Mouse (Mus musculus) embryonic facial prominence, embryonic 15.5 days (tissue): ENCODE data around the gene Mpeg1. TPM values are rescaled to one million over a fixed set of nuclear protein-coding genes. Genes with fewer than 3 reads are reported as not detected.

ENCODE experiments used
- ATAC-seq: fragments of 200-750 bp; cut with Nextera tagmentation; 2 replicates; pipeline ENCODE4 v1.8.0; 2017; ENCODE audit warnings: low read depth, moderate TSS enrichment; ENCODE audit not compliant: insufficient number of reproducible peaks, low FRiP score, low TSS enrichment
- H3K27ac ChIP-seq: fragments of 300-500 bp; sonication (generic); replicated peaks from 2 replicates; pipeline ENCODE4 v1.5.1; 2015; ENCODE audit warnings: mild to moderate bottlenecking, inconsistent platforms
- H3K27me3 ChIP-seq: fragments of 300-500 bp; sonication (generic); 2 replicates; pipeline ENCODE4 v1.6.1; 2015; ENCODE audit warnings: inconsistent platforms
- H3K36me3 ChIP-seq: fragments of 300-500 bp; sonication (generic); 2 replicates; pipeline ENCODE4 v1.6.1; 2015; ENCODE audit warnings: mild to moderate bottlenecking, inconsistent platforms
- H3K4me1 ChIP-seq: fragments of 300-500 bp; sonication (generic); 2 replicates; pipeline ENCODE4 v1.6.1; 2015; ENCODE audit warnings: inconsistent platforms
- H3K4me2 ChIP-seq: fragments of 300-500 bp; sonication (generic); replicated peaks from 2 replicates; pipeline ENCODE4 v1.6.1; 2015; ENCODE audit warnings: mild to moderate bottlenecking, inconsistent platforms
- H3K4me3 ChIP-seq: fragments of 300-500 bp; sonication (generic); replicated peaks from 2 replicates; pipeline ENCODE4 v1.5.1; 2015; ENCODE audit warnings: mild to moderate bottlenecking, inconsistent platforms
- H3K9ac ChIP-seq: fragments of 300-500 bp; sonication (generic); 2 replicates; pipeline ENCODE4 v1.6.1; 2015; ENCODE audit warnings: inconsistent platforms
- H3K9me3 ChIP-seq: fragments of 300-500 bp; sonication (generic); replicated peaks from 2 replicates; pipeline ENCODE4 v1.6.1; 2016; ENCODE audit warnings: inconsistent platforms
- WGBS: fragments of 180-500 bp; shearing (Covaris S2); methylation state at CpG from one replicate; pipeline ENCODE4 v1.1.7; 2015; 5-methylcytosine and 5-hydroxymethylcytosine counted together
- polyA plus RNA-seq: library from polyadenylated mRNA; unstranded; fragments of >200 nt; fragmentation: Nextera tagmentation; extraction: Ambion mirVana; gene quantifications from 2 replicates; pipeline ENCODE4 v1.2.1, GENCODE M21; 2015

Gene Mpeg1
- polyA plus RNA-seq, 1 experiment from 2014 or later = 0.87 TPM

DNA sequence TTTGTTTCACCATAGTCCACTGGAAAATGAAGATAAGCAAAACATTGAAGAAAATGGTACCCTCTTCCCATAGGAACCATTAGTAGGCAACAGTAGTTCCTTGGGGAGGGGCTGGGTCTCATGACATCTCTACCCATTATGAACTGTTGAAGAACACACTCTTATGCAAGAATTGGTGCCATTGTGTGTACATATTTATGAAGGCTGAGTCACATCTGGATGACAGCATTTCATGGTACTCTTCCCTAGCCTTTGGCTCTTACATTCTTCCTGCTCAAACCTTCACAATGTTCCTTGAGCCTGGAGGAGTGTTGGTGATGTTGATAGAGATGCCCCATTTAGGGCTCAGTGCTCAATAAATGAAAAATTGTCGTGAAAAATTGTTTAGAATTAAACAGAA is 21.0 kb upstream of the Mpeg1 start:
- no peak overlapping the region for H3K4me3 ChIP-seq

DNA sequence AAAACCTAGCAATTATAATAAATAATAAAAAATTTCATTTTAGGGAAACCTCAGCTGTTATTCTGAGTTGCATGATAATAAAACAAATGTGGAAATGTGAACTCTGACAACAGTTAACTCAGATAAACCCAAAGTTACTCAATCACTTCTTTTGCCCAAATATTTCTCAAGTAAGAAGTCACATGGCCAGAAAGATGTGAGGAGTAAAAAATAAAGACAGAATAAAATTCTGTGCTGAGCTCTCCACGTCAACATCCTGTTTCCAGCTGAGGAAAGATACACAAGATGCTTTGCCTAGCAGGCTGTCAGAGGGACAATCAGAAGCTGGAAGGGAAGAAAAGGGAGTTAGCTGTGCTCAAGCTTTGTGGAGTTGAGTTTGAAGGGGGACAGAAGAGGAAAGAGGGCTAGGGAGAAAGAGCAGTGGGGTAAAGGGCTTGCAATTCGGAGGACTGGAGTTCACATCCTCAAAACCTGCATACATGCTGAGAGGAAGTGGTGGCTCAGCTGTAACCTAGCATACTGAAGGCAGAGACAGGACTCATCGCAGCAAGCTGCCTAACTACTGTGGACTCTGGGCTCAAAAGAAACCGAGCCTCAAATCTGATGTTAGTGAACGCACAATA is 20.4 kb upstream of the Mpeg1 start:
- no peak overlapping the region for H3K9ac ChIP-seq
- H3K4me1 ChIP-seq = no peaks in the 10 kb centered on the region
- no peak overlapping the region for H3K4me2 ChIP-seq
- H3K27me3 ChIP-seq = no peaks in the 10 kb centered on the region
- no peak overlapping the region for H3K4me3 ChIP-seq
- WGBS = 59% methylated on average over 5 of the region's 5 CpGs
- no peak overlapping the region for H3K27ac ChIP-seq
- H3K9me3 ChIP-seq = no peaks in the 10 kb centered on the region
- H3K36me3 ChIP-seq = no peaks in the 10 kb centered on the region
- no peak for ATAC-seq

More for the DNA sequence above, 21.0 kb upstream of the Mpeg1 start:
- Histone ChIP-seq H3K4me2 (no peak overlapping the region), H3K9ac (no peak overlapping the region), H3K4me1 (no peaks in the 10 kb centered on the region), H3K27ac (no peak overlapping the region), H3K36me3 (no peaks in the 10 kb centered on the region), H3K9me3 (no peaks in the 10 kb centered on the region), H3K27me3 (no peaks in the 10 kb centered on the region)
- no peak for ATAC-seq
- WGBS = 38% methylated on average over 1 of the region's 1 CpGs

DNA sequence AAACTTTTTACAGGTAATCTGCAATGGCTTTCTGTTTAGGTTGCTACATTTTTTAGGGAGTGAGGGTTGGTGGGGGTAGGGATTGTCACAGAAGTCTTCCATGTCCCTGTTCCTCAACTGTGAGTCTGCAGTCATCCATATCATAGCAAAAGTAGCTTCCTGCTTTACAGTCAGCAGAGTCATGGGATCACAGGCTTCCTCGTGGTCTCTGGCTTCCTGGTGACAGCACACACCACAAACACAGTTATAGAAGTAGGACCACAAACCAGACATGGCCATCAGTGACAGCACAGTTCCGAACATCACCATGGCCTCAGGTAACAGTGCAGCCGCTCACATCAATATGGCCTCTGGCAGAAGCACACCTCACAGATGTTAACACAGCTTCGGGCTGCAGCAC is 18.0 kb upstream of the Mpeg1 start:
- Histone ChIP-seq H3K36me3 (no peaks in the 10 kb centered on the region), H3K4me3 (no peak overlapping the region), H3K4me1 (no peaks in the 10 kb centered on the region), H3K27me3 (no peaks in the 10 kb centered on the region), H3K27ac (no peak overlapping the region), H3K9me3 (no peaks in the 10 kb centered on the region), H3K4me2 (no peak overlapping the region), H3K9ac (no peak overlapping the region)
- 73% methylated on average over 4 of the region's 4 CpGs for WGBS
- no peak for ATAC-seq

DNA sequence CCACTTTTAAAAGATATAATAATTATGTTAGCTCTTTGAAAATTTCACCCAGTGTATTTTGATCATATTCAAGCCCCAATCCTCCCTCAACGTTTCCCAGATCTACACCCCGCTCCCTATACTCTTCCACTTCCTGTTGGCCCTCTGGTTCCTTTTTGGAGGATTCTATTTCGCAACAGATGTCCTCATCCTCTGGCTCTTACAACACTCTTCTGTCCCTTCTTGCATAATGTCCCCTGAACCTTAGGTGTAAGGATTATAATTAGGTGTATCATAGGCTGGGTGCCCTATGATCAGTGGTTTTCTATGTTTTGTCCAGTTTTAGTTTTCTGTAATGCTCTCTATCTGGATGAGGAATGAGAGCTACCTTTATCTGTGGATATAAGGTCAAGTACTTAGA is 15.6 kb upstream of the Mpeg1 start:
- H3K27ac ChIP-seq = no peak overlapping the region
- 64% methylated on average over 3 of the region's 3 CpGs for WGBS
- no peaks in the 10 kb centered on the region for H3K36me3 ChIP-seq
- no peaks in the 10 kb centered on the region for H3K27me3 ChIP-seq
- H3K4me2 ChIP-seq = no peak overlapping the region
- no peaks in the 10 kb centered on the region for H3K4me1 ChIP-seq
- H3K4me3 ChIP-seq = no peak overlapping the region
- no peaks in the 10 kb centered on the region for H3K9me3 ChIP-seq
- H3K9ac ChIP-seq = no peak overlapping the region
- no peak for ATAC-seq

DNA sequence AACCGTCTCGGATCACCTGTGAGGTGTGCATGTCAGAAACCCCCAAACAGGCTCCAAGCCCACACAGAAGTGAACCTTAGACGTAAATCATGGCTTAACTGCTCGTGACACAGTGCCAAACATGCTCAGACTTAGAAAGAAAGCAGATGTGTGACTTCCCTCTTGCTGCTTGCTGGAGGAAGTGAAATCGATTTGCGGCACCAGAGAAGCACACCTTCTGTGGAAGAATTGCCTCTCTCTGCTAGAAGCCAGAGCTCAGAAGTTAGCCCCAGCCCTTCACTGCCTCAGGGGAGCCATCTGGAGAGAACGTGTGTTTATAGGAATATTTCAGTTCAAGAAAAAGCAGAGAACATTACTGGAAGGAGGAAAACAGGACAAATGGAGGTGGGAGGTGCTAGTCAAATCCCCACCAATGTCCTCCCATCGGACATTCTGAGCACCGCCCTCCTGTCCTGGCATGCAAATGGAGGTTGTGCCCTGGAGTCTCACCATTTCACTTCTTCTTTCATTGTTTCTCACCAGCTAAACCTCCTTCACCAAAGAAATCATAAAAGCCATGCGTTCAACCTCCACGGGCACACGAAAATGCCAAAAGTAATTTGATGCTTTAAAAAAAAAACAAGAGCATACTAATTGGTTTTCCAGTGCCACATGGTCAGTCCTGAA is 3.0 kb upstream of the Mpeg1 start:
- Histone ChIP-seq H3K4me2 (peak overlapping the region; percentile 27; the same call in 1 of the 2 replicates), H3K9me3 (no peaks in the 10 kb centered on the region), H3K4me1 (peaks cover 6% of the 10 kb centered on the region; the same call in 1 of the 2 replicates), H3K27me3 (no peaks in the 10 kb centered on the region), H3K27ac (no peak overlapping the region), H3K9ac (no peak overlapping the region), H3K4me3 (0 out of 2 replicates have a peak overlapping the region, but pooled peaks have one; percentile 16), H3K36me3 (no peaks in the 10 kb centered on the region)
- ATAC-seq = no peak
- WGBS = 36% methylated on average over 12 of the region's 12 CpGs

DNA sequence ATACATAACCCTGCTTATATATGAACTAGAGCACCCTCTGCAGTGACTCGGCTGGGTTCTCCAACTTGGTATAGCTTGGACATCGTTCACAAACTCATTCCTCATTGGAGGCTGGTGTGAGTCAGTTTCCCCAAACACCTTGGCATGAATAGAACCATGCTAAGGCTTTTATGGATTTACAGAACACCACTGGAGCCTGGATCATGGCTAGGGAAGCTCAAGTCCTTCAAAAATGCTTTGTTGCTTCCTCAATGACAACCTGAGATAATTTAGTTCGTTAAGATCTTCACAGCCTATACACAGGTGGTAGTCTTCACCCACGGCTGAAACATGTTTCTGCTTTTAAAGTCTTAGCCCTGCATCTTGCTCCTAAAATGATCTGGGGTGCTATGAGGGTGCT is 1.1 kb upstream of the Mpeg1 start:
- 82% methylated on average over 4 of the region's 4 CpGs for WGBS
- Histone ChIP-seq H3K36me3 (no peaks in the 10 kb centered on the region), H3K4me2 (no peak overlapping the region), H3K9me3 (no peaks in the 10 kb centered on the region), H3K4me1 (peaks cover 6% of the 10 kb centered on the region; the same call in 1 of the 2 replicates), H3K27ac (no peak overlapping the region), H3K4me3 (no peak overlapping the region), H3K27me3 (no peaks in the 10 kb centered on the region), H3K9ac (no peak overlapping the region)
- no peak for ATAC-seq

DNA sequence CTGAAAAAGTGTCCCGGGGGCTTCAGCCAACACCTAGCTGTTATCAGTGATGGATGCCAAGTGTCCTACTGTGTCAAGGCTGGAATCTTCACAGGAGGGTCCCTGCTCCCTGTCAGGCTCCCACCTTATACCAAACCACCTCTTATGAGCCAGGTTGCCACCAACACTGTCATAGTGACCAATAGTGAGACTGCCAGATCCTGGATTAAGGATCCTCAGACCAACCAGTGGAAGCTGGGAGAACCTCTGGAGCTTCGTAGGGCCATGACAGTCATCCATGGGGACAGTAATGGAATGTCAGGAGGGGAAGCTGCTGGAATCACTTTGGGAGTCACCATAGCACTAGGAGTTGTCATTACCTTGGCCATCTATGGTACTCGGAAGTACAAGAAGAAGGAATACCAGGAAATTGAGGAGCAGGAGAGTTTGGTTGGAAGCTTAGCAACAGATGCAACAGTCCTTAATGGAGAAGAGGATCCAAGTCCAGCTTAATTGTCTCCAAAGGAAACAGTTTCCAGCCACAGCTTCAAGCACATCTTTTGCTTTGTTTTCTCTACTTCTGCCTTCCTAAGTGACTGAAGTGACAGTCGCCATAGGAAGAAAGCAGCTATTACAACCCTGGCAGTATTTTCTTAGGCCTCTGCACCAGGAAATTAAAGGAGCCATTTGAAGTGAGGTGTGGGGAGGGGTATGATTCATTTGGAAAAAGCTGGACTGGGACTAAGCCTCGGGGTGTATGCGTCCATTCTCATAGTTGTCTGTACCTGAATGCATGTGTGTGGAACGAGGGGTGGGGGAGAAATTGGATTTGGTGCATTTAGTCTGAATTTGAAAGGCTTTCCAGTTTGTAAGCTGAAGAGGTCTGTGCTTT is 2.5 kb downstream of the Mpeg1 start:
- no peaks in the 10 kb centered on the region for H3K36me3 ChIP-seq
- no peak overlapping the region for H3K4me2 ChIP-seq
- no peak overlapping the region for H3K4me3 ChIP-seq
- H3K9me3 ChIP-seq = no peaks in the 10 kb centered on the region
- 63% methylated on average over 7 of the region's 7 CpGs for WGBS
- H3K4me1 ChIP-seq = no peaks in the 10 kb centered on the region
- no peak overlapping the region for H3K9ac ChIP-seq
- no peak overlapping the region for H3K27ac ChIP-seq
- no peaks in the 10 kb centered on the region for H3K27me3 ChIP-seq
- ATAC-seq = no peak

DNA sequence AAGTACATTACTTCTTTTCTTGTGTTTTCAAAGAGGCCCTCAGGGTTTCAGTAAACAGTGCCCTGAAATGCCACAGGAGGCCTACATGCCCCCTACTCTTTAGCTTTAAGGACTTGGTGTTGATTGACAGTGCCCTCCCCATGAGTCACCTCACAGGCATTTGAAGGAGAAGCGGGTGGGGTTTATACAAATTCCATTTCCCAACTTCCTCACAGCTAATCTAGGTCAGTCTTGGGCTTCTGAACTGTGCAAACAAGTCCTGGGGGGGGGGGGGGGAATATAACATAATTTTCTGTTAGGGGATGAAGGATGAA is 3.1 kb downstream of the Mpeg1 start:
- Histone ChIP-seq H3K27ac (no peak overlapping the region), H3K4me1 (no peaks in the 10 kb centered on the region), H3K4me3 (no peak overlapping the region), H3K27me3 (no peaks in the 10 kb centered on the region), H3K9me3 (no peaks in the 10 kb centered on the region), H3K36me3 (no peaks in the 10 kb centered on the region), H3K9ac (no peak overlapping the region), H3K4me2 (no peak overlapping the region)
- no peak for ATAC-seq
- 19% methylated on average over 1 of the region's 1 CpGs for WGBS

DNA sequence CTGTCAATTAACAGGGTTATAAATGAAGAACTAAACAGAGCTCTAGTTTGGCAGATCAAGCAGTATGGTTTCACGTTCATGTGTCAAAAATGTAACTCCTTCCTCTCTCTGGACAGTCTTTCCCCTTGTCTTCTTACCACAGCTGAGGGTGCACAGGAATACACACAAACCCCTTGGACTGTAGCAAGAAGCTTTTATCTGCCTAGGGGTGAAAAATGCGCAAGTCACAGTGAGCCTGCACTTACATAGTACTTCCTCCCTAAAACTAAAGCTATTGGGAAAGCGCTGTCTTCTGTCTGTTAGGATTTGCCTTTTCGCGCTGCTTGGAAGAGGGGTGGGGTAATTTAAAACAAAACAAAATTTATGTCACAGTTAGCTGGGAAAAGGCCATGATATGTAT is 3.5 kb downstream of the Mpeg1 start:
- Histone ChIP-seq H3K36me3 (peaks cover 3% of the 10 kb centered on the region; the same call in 1 of the 2 replicates), H3K9ac (no peak overlapping the region), H3K9me3 (no peaks in the 10 kb centered on the region), H3K27me3 (no peaks in the 10 kb centered on the region), H3K4me2 (no peak overlapping the region), H3K4me1 (no peaks in the 10 kb centered on the region), H3K27ac (no peak overlapping the region), H3K4me3 (no peak overlapping the region)
- WGBS = 71% methylated on average over 5 of the region's 5 CpGs
- no peak for ATAC-seq

DNA sequence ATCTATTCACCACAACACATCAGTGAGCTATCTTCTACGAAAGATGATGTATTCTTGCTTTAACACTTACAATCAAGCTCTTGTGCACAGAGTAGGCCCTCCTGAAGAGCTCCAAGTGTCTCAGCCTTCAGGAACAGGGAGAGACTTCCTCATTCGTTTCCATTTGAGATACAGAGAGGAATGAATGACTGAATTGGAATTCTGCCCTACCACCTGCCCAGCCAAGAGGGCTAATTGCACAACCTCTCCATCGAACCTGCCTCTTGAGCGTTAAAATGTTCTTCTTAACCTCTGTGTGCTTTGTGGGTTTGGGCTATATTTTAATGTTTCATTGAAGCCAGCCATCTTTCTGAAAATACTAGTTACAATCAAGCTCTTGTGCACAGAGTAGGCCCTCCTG is 4.1 kb downstream of the Mpeg1 start:
- no peak for ATAC-seq
- 75% methylated on average over 4 of the region's 4 CpGs for WGBS
- no peak overlapping the region for H3K27ac ChIP-seq
- no peaks in the 10 kb centered on the region for H3K9me3 ChIP-seq
- H3K9ac ChIP-seq = no peak overlapping the region
- no peaks in the 10 kb centered on the region for H3K4me1 ChIP-seq
- H3K27me3 ChIP-seq = no peaks in the 10 kb centered on the region
- H3K4me2 ChIP-seq = no peak overlapping the region
- H3K4me3 ChIP-seq = no peak overlapping the region
- peaks cover 7% of the 10 kb centered on the region; the same call in 1 of the 2 replicates for H3K36me3 ChIP-seq

DNA sequence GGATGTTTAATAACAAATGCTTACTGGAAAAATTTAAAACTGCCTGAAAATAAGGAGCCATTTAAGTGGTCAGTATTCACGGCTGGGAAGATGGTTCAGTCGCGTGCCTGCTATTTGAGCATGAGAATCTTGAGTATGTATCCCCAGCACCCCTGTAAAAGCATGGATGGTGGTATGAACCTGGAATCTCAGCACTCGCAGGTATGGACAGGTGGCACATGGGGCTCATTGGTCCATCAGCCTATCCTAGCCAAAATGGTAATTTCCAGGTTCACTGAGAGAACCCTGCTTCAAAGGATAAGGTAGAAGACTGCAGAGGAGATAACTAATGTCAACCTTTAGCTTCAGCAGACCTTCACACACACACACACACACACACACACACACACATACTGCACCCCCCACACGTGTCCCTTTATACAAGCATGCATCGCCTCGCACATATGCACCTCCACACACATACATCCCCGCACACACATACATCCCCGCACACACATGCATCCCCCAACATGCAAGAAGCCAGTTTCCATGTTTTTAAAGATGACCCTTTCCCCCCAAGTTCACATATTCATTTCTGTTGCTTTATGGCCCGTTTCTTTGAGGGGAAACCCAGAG is 5.1 kb downstream of the Mpeg1 start:
- no peaks in the 10 kb centered on the region for H3K9me3 ChIP-seq
- WGBS = 92% methylated on average over 10 of the region's 10 CpGs
- peaks cover 7% of the 10 kb centered on the region; the same call in 1 of the 2 replicates for H3K36me3 ChIP-seq
- H3K27ac ChIP-seq = no peak overlapping the region
- no peak overlapping the region for H3K4me3 ChIP-seq
- no peak overlapping the region for H3K9ac ChIP-seq
- ATAC-seq = no peak
- H3K4me2 ChIP-seq = no peak overlapping the region
- H3K27me3 ChIP-seq = no peaks in the 10 kb centered on the region
- no peaks in the 10 kb centered on the region for H3K4me1 ChIP-seq
